8 mouse cellular contexts compared by ENCODE assay signal in the genomic region with DNA sequence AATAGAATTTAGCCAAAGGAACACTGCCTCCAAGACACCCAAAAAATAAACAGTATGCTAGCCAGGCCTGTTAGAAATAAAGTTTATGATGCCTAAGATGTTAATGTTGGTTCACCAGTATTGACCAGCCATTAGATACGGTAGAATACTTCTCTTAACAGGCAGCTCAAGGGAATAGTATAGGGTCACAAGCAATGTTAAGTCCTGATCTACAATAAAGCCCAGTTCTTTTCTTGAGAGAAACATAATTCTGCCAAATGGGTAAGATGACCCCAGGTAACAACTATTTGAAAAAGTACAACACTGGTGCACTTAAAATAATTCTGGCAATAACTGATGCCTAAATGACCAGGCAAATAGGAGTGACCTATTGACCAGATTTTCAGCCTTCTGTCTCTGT. TPM values are rescaled to one million over a fixed set of nuclear protein-coding genes. Genes with fewer than 3 reads are reported as not detected.
DNase-seq lines count a peak whose midpoint lies in the region; ATAC-seq and TF ChIP-seq lines count a peak whose summit lies in the region.

No protein-coding gene starts in this region.

- no peak for TF ChIP-seq CTCF in G1E (IDR thresholded peaks at IDR 0.05; ENCODE audit: low read depth, low read length)

- DNase-seq in heart, adult 18-20 months: no peak
- DNase-seq in G1E (ENCODE audit: low spot score) (no peak), MN1 (ENCODE audit: low spot score) (no peak)
- DNase-seq in yolk sac, embryonic 10.5 days (ENCODE audit: low spot score): no peak

- peaks cover 15% of the 10 kb centered on the region for H3K4me1 ChIP-seq in heart, embryonic 15.5 days (replicated peaks)
- peaks cover 58% of the 10 kb centered on the region for H3K4me1 ChIP-seq in G1E (ENCODE audit: insufficient read depth, low read depth, low read length)
- H3K4me1 ChIP-seq in hindbrain, embryonic 13.5 days (replicated peaks): peaks cover 16% of the 10 kb centered on the region
- H3K4me1 ChIP-seq in midbrain, embryonic 12.5 days: peaks cover 9% of the 10 kb centered on the region

- peak overlapping the region; percentile 73 for H3K4me2 ChIP-seq in heart, embryonic 15.5 days
- H3K4me2 ChIP-seq in hindbrain, embryonic 13.5 days: peak overlapping the region; percentile 54
- H3K4me2 ChIP-seq in midbrain, embryonic 12.5 days (replicated peaks): peak overlapping the region; percentile 52

- H3K9ac ChIP-seq in heart, embryonic 15.5 days: no peak overlapping the region
- H3K9ac ChIP-seq in hindbrain, embryonic 13.5 days: no peak overlapping the region
- no peak overlapping the region for H3K9ac ChIP-seq in midbrain, embryonic 12.5 days (replicated peaks)

- H3K27me3 ChIP-seq in heart, embryonic 15.5 days: no peaks in the 10 kb centered on the region
- no peaks in the 10 kb centered on the region for H3K27me3 ChIP-seq in G1E (ENCODE audit: insufficient read depth, low read length)
- no peaks in the 10 kb centered on the region; the same call in 1 of the 2 replicates for H3K27me3 ChIP-seq in hindbrain, embryonic 13.5 days
- H3K27me3 ChIP-seq in midbrain, embryonic 12.5 days: no peaks in the 10 kb centered on the region

- ATAC-seq in heart, embryonic 15.5 days (replicated peaks; ENCODE audit: insufficient number of reproducible peaks, insufficient read depth, low FRiP score, low read depth): no peak
- no peak for ATAC-seq in G1E (ENCODE audit: extremely low read depth, insufficient number of reproducible peaks, low FRiP score, poor library complexity, severe bottlenecking)
- peak; percentile 5; the same call in 1 of the 2 replicates for ATAC-seq in hindbrain, embryonic 13.5 days (ENCODE audit: low FRiP score)
- ATAC-seq in midbrain, embryonic 12.5 days (ENCODE audit: low FRiP score, low read depth): no peak
- ATAC-seq in CD4-positive, CD25-positive, alpha-beta regulatory T cell, adult 4 months: no peak

- H3K36me3 ChIP-seq in heart, embryonic 15.5 days: no peaks in the 10 kb centered on the region
- H3K36me3 ChIP-seq in G1E (replicated peaks): peaks cover 11% of the 10 kb centered on the region
- H3K36me3 ChIP-seq in hindbrain, embryonic 13.5 days: no peaks in the 10 kb centered on the region
- H3K36me3 ChIP-seq in midbrain, embryonic 12.5 days: no peaks in the 10 kb centered on the region

- peak overlapping the region; percentile 94 for H3K4me3 ChIP-seq in heart, embryonic 15.5 days
- peak overlapping the region; percentile 91 for H3K4me3 ChIP-seq in G1E (ENCODE audit: low read depth, low read length)
- peak overlapping the region; percentile 91 for H3K4me3 ChIP-seq in hindbrain, embryonic 13.5 days
- peak overlapping the region; percentile 83; the same call in 1 of the 2 replicates for H3K4me3 ChIP-seq in midbrain, embryonic 12.5 days

- WGBS in heart, embryonic 15.5 days: 94% methylated on average over 1 of the region's 1 CpGs
- WGBS in hindbrain, embryonic 13.5 days: 88% methylated on average over 1 of the region's 1 CpGs
- WGBS in midbrain, embryonic 12.5 days: 87% methylated on average over 1 of the region's 1 CpGs

- no peaks in the 10 kb centered on the region for H3K9me3 ChIP-seq in heart, embryonic 15.5 days (replicated peaks)
- H3K9me3 ChIP-seq in G1E (replicated peaks): no peaks in the 10 kb centered on the region
- no peaks in the 10 kb centered on the region for H3K9me3 ChIP-seq in hindbrain, embryonic 13.5 days
- no peaks in the 10 kb centered on the region for H3K9me3 ChIP-seq in midbrain, embryonic 12.5 days

- H3K27ac ChIP-seq in heart, embryonic 15.5 days: peak overlapping the region; percentile 82; the same call in 1 of the 2 replicates
- H3K27ac ChIP-seq in hindbrain, embryonic 13.5 days: peak overlapping the region; percentile 79; the same call in 1 of the 2 replicates
- no peak overlapping the region for H3K27ac ChIP-seq in midbrain, embryonic 12.5 days (replicated peaks)

RNA-seq across cellular contexts. Expression of gene Sf3b1, which starts 0.7 kb away (rescaled TPM):
- 189 and 205 TPM in 2 replicates for polyA plus RNA-seq in heart, embryonic 15.5 days (2015; fragmentation: Nextera tagmentation; extraction: Ambion mirVana)
- 10 to 100 TPM; 66.1 to 77.2 TPM for total RNA-seq in heart, adult 18-20 months (2021)
- total RNA-seq in G1E (2014; fragmentation: Nextera tagmentation) (522 and 578 TPM in 2 replicates), G1E (2017) (670 and 758 TPM in 2 replicates)
- polyA plus RNA-seq in G1E (2012): 31.8 and 35.3 TPM in 2 replicates
- 343 and 352 TPM in 2 replicates for polyA plus RNA-seq in hindbrain, embryonic 13.5 days (2015; fragmentation: Nextera tagmentation; extraction: Ambion mirVana)
- 344 and 364 TPM in 2 replicates for polyA plus RNA-seq in midbrain, embryonic 12.5 days (2016; fragmentation: Nextera tagmentation; extraction: Ambion mirVana)
- polyA plus RNA-seq in CD4-positive, CD25-positive, alpha-beta regulatory T cell, adult 4 months (2017; shearing (Covaris generic)): 100 to 1,000 TPM; 411 to 495 TPM

RNA-seq across cellular contexts. Expression of gene Coq10b, which starts 24.6 kb away (rescaled TPM):
- polyA plus RNA-seq in heart, embryonic 15.5 days (2015; fragmentation: Nextera tagmentation; extraction: Ambion mirVana): 17.4 and 18.7 TPM in 2 replicates
- total RNA-seq in heart, adult 18-20 months (2021): 10 to 100 TPM; 33.3 to 33.7 TPM
- total RNA-seq in G1E (2014; fragmentation: Nextera tagmentation) (29.8 and 50.3 TPM in 2 replicates), G1E (2017) (36.2 and 48.2 TPM in 2 replicates)
- 3.6 and 4.7 TPM in 2 replicates for polyA plus RNA-seq in G1E (2012)
- polyA plus RNA-seq in hindbrain, embryonic 13.5 days (2015; fragmentation: Nextera tagmentation; extraction: Ambion mirVana): 31.6 and 33.4 TPM in 2 replicates
- 30.1 and 30.9 TPM in 2 replicates for polyA plus RNA-seq in midbrain, embryonic 12.5 days (2016; fragmentation: Nextera tagmentation; extraction: Ambion mirVana)
- 10 to 100 TPM; 14.8 to 18.2 TPM for polyA plus RNA-seq in CD4-positive, CD25-positive, alpha-beta regulatory T cell, adult 4 months (2017; shearing (Covaris generic))

RNA-seq across cellular contexts. Expression of gene Hspe1, which starts 60.0 kb away (rescaled TPM):
- 254 and 359 TPM in 2 replicates for polyA plus RNA-seq in heart, embryonic 15.5 days (2015; fragmentation: Nextera tagmentation; extraction: Ambion mirVana)
- total RNA-seq in heart, adult 18-20 months (2021): 100 to 1,000 TPM; 183 to 186 TPM
- total RNA-seq in G1E (2014; fragmentation: Nextera tagmentation) (166 and 187 TPM in 2 replicates), G1E (2017) (638 and 797 TPM in 2 replicates)
- 121 and 163 TPM in 2 replicates for polyA plus RNA-seq in G1E (2012)
- 265 and 290 TPM in 2 replicates for polyA plus RNA-seq in hindbrain, embryonic 13.5 days (2015; fragmentation: Nextera tagmentation; extraction: Ambion mirVana)
- 373 and 400 TPM in 2 replicates for polyA plus RNA-seq in midbrain, embryonic 12.5 days (2016; fragmentation: Nextera tagmentation; extraction: Ambion mirVana)
- 100 to 1,000 TPM; 128 to 193 TPM for polyA plus RNA-seq in CD4-positive, CD25-positive, alpha-beta regulatory T cell, adult 4 months (2017; shearing (Covaris generic))
